Mouse (Mus musculus) midbrain, postnatal 0 days (tissue): Measurements from ENCODE around the gene Relt. TPM values are rescaled to one million over a fixed set of nuclear protein-coding genes. Genes with fewer than 3 reads are reported as not detected.

Experiments used
- ATAC-seq: fragments of 200-750 bp; cut with Nextera tagmentation; 2 replicates; pipeline ENCODE4 v1.8.0; 2017; ENCODE audit warnings: moderate number of reproducible peaks, mild to moderate bottlenecking, moderate TSS enrichment, moderate library complexity; ENCODE audit not compliant: low FRiP score
- DNase-seq: peaks from one replicate; pipeline ENCODE4 v3.0.0-alpha.2; 2015; ENCODE audit warnings: low spot score
- H3K27ac ChIP-seq: fragments of 300-500 bp; sonication (generic); 2 replicates; pipeline ENCODE4 v1.5.1; 2014; ENCODE audit warnings: low read depth, mild to moderate bottlenecking, low read length, mixed read lengths
- H3K27me3 ChIP-seq: fragments of 300-500 bp; sonication (generic); 2 replicates; pipeline ENCODE4 v1.6.1; 2014; ENCODE audit warnings: low read length, control low read depth, mixed read lengths; ENCODE audit not compliant: insufficient read depth
- H3K36me3 ChIP-seq: fragments of 300-500 bp; sonication (generic); 2 replicates; pipeline ENCODE4 v1.6.1; 2014; ENCODE audit warnings: low read length, control low read depth, mixed read lengths; ENCODE audit not compliant: insufficient read depth
- H3K4me1 ChIP-seq: fragments of 300-500 bp; sonication (generic); 2 replicates; pipeline ENCODE4 v1.6.1; 2014; ENCODE audit warnings: mild to moderate bottlenecking, control low read depth, antibody characterized with exemption, low read length, mixed read lengths; ENCODE audit not compliant: insufficient read depth
- H3K4me2 ChIP-seq: fragments of 300-500 bp; sonication (generic); 2 replicates; pipeline ENCODE4 v1.6.1; 2014; ENCODE audit warnings: low read depth, mild to moderate bottlenecking, low read length, mixed read lengths; ENCODE audit not compliant: poor library complexity, severe bottlenecking
- H3K4me3 ChIP-seq: fragments of 300-500 bp; sonication (generic); 2 replicates; pipeline ENCODE4 v1.5.1; 2014; ENCODE audit warnings: low read depth, mild to moderate bottlenecking, low read length, moderate library complexity
- H3K9ac ChIP-seq: fragments of 300-500 bp; sonication (generic); replicated peaks from 2 replicates; pipeline ENCODE4 v1.6.1; 2014; ENCODE audit warnings: mild to moderate bottlenecking, low read length, moderate library complexity, mixed read lengths; ENCODE audit not compliant: poor library complexity, severe bottlenecking
- H3K9me3 ChIP-seq: fragments of 300-500 bp; sonication (generic); 2 replicates; pipeline ENCODE4 v1.6.1; 2016; ENCODE audit warnings: low read length, control low read depth
- CTCF ChIP-seq: IDR thresholded peaks from 2 replicates; pipeline ENCODE4 v1.5.1; 2016; ENCODE audit warnings: antibody characterized with exemption, mild to moderate bottlenecking
- WGBS: fragments of 180-500 bp; shearing (Covaris S2); extraction: QIAGEN DNeasy Blood & Tissue Kit; methylation state at CpG from one replicate; pipeline ENCODE4 v1.1.7; 2014; 5-methylcytosine and 5-hydroxymethylcytosine counted together
- polyA plus RNA-seq: library from polyadenylated mRNA; unstranded; fragments of >200 nt; fragmentation: Nextera tagmentation; extraction: Ambion mirVana; gene quantifications from 2 replicates; pipeline ENCODE4 v1.2.1, GENCODE M21; 2015
- total RNA-seq: library from RNA; depleted of rRNA; stranded (reverse); fragments of >200 nt; gene quantifications from 2 replicates; pipeline ENCODE4 v1.2.3, GENCODE M21; 2014

Relt gene
- total and polyA plus RNA-seq, 2 experiments from 2014 or later: 5.3 to 7.8 TPM

DNA sequence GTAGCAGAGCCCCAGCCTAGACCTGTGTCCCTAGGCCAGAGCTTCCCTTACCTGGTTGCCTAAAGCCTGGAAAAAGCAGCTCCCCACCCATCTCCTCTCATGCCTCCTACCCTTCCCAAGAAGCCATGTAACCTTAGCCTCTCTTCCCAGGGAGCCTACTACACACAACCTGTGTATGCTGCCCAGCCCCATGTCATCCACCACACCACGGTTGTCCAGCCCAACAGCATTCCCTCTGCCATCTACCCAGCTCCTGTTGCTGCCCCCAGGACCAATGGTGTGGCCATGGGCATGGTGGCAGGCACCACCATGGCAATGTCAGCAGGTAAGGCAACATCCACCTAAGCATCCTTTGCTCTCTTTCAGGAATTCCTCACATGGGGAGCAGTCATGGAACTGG is 29.4 kb downstream of the Relt start:
- DNase-seq (no peak), ATAC-seq (no peak)
- Histone ChIP-seq H3K9ac (no peak overlapping the region), H3K27ac (no peak overlapping the region), H3K4me1 (no peaks in the 10 kb centered on the region), H3K27me3 (no peaks in the 10 kb centered on the region), H3K4me3 (no peak overlapping the region), H3K4me2 (no peak overlapping the region), H3K36me3 (peaks cover 52% of the 10 kb centered on the region), H3K9me3 (no peaks in the 10 kb centered on the region)
- WGBS: 95% methylated on average over 1 of the region's 1 CpGs
- no peak for TF ChIP-seq CTCF

DNA sequence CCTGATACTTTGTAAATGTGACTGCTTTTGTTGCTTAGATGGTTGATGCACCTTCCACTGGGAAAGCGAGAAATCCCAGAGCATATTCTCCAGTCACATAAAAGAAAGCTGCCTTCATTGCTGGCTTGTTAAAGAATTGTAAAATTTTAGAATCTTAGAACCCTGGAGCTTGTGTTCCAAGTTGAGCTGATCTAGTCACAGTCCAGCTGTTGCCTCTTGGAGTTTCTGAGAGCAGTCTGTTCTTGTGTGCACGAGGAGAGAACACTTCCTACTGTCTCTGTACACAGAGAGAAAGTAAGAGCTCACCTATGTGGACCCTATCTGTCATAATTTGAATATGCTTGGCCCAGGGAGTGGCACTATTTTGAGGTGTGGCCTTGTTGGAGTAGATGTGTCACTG is 34.7 kb downstream of the Relt start:
- Histone ChIP-seq H3K9ac (no peak overlapping the region), H3K4me1 (no peaks in the 10 kb centered on the region), H3K36me3 (peaks cover 10% of the 10 kb centered on the region; the same call in 1 of the 2 replicates), H3K9me3 (no peaks in the 10 kb centered on the region), H3K27ac (no peak overlapping the region), H3K4me3 (no peak overlapping the region), H3K27me3 (no peaks in the 10 kb centered on the region), H3K4me2 (no peak overlapping the region)
- no peak for ATAC-seq
- TF ChIP-seq CTCF: no peak
- DNase-seq: no peak
- WGBS: 88% methylated on average over 2 of the region's 2 CpGs

DNA sequence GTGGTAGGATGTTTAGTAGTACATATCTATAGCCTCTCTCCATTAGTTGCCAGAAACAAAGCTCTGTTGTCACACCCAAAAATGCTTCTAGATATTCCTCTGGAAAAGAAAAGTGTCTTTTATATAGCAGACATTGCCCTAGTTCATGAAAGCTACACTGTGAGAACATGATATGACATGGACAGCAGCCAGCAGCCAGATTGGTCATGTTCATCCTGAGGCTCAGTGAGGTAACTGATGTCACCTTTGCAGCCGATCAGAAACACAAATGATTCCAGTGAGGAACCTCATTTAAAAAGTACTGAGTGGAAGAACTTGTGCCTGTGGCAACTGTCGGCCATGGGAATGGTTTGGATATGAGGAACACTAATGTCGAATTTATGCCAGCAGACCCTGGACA is 38.6 kb downstream of the Relt start:
- peaks cover 2% of the 10 kb centered on the region; the same call in 1 of the 2 replicates for H3K4me1 ChIP-seq
- H3K9ac ChIP-seq: no peak overlapping the region
- H3K9me3 ChIP-seq: no peaks in the 10 kb centered on the region
- no peak for TF ChIP-seq CTCF
- ATAC-seq (no peak), DNase-seq (no peak)
- no peak overlapping the region for H3K4me2 ChIP-seq
- WGBS: 92% methylated on average over 3 of the region's 3 CpGs
- H3K36me3 ChIP-seq: 0 out of 2 replicates have a peak, but pooled peaks cover 3% of the 10 kb centered on the region
- H3K27ac ChIP-seq: no peak overlapping the region
- no peaks in the 10 kb centered on the region for H3K27me3 ChIP-seq
- H3K4me3 ChIP-seq: no peak overlapping the region

DNA sequence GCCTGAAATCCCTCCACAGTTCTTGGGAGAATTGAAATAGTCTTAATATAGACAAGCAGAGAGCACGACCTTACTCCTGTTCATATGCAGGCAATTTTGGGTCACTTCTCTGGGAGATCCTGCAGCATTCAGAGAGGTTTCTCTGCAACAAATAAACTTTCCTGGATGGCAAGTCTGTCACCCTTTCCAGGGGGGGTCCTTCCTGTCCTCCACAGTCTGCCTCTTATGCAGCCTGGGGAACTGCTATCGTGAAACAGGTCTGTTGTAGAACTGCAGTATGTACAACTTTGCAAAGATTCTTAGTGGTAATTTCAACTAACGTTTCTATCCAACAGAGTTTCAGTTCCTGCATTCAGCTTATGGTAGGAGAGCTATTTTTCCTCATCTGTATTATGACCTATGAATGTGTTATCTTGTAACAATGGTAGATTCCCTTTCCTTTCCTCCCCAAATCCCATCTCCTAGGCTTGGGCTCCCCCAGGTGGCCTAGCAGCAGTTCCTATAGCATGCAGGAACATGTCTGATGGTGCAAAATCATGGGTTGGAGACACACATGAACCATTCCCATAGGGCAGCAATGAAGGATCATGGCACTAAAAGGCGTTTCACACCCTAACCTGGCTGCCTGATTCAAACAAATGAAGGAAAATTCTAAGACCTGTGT is 44.7 kb downstream of the Relt start:
- whole genome bisulfite sequencing: 89% methylated on average over 4 of the region's 4 CpGs
- DNase-seq (no peak), ATAC-seq (no peak)
- Histone ChIP-seq H3K4me3 (no peak overlapping the region), H3K27ac (no peak overlapping the region), H3K4me2 (no peak overlapping the region), H3K4me1 (peaks cover 12% of the 10 kb centered on the region; the same call in 1 of the 2 replicates), H3K36me3 (no peaks in the 10 kb centered on the region), H3K9ac (no peak overlapping the region), H3K9me3 (no peaks in the 10 kb centered on the region), H3K27me3 (no peaks in the 10 kb centered on the region)
- peak; percentile 69 for TF ChIP-seq CTCF

DNA sequence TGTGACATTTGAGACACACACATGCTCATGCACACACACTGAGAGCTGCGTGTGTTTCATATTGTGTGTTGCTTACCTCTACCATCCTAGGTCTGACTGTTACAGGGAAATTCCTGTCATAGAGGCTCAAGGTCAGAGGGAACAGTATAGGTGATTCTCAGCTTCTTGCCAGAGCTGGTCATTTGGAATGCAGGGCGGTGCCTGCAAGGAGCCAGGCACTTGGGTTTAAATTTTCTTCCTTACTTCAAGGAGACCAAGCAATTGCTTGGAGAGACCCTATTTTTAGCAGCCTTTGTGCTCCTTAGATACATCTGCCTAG is 45.8 kb downstream of the Relt start:
- Histone ChIP-seq H3K4me1 (peaks cover 12% of the 10 kb centered on the region; the same call in 1 of the 2 replicates), H3K4me3 (no peak overlapping the region), H3K9me3 (no peaks in the 10 kb centered on the region), H3K27ac (no peak overlapping the region), H3K4me2 (no peak overlapping the region), H3K27me3 (no peaks in the 10 kb centered on the region), H3K9ac (no peak overlapping the region), H3K36me3 (peaks cover 3% of the 10 kb centered on the region; the same call in 1 of the 2 replicates)
- TF ChIP-seq CTCF: no peak
- WGBS: 80% methylated on average over 2 of the region's 2 CpGs
- DNase-seq (no peak), ATAC-seq (no peak)

DNA sequence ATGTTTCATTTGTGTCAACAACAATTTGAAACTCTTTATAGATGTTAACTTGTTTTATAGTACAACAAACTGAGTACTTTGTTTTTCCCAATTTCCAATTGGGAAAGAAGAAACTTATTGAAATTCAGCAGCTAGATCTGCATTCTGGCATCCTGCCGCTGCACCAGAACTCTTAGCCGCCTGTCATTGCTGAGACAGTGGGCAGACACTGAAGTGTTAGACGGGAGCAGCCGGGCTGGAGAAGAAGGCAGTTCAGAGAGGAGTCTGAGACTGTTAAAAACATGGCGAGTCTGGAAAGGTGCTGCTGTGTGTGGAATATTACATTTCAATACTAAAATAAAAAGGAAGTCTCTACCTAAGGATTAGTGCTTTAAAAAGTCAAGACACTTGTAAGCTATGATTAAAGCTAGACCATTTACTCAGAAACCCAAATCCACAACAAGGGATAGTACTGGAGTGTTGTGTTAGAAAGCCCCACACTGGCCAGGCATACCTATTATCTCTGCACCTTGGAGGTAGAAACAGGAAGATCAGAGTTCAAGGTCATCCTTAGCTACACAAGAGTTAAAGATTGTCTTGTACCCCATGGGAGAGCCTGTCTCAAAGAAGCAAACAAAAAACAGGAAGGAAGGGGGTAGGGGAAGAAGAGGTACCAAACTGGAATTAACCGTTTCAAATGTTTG is 46.3 kb downstream of the Relt start:
- H3K4me2 ChIP-seq: no peak overlapping the region
- DNase-seq: peak; percentile 44
- no peak for TF ChIP-seq CTCF
- H3K4me3 ChIP-seq: no peak overlapping the region
- no peak for ATAC-seq
- H3K36me3 ChIP-seq: peaks cover 3% of the 10 kb centered on the region; the same call in 1 of the 2 replicates
- WGBS: 53% methylated on average over 6 of the region's 6 CpGs
- no peaks in the 10 kb centered on the region for H3K9me3 ChIP-seq
- H3K27me3 ChIP-seq: no peaks in the 10 kb centered on the region
- 0 out of 2 replicates have a peak overlapping the region, but pooled peaks have one; percentile 32 for H3K27ac ChIP-seq
- no peak overlapping the region for H3K9ac ChIP-seq
- H3K4me1 ChIP-seq: peaks cover 10% of the 10 kb centered on the region; the same call in 1 of the 2 replicates
